Mouse (Mus musculus) adrenal gland, postnatal 36 days (tissue): Measurements from ENCODE around the gene Syn3. TPM values are rescaled to one million over a fixed set of nuclear protein-coding genes. Genes with fewer than 3 reads are reported as not detected.
A peak's percentile ranks its signal among the peaks of the same experiment; 100 is the strongest.

Experiments
- DNase-seq, 2 experiments: peaks; one replicate each; pipeline ENCODE4 v3.0.0; 2021; ENCODE audit warnings: mixed read lengths in 1 of 2
- total RNA-seq, 2 experiments: library from RNA; stranded (reverse); gene quantifications; 2 replicates each; pipeline ENCODE4 v1.2.3; 2021

Gene Syn3
- total RNA-seq, 2 experiments from 2014 or later = 1.5 to 2.5 TPM

DNA sequence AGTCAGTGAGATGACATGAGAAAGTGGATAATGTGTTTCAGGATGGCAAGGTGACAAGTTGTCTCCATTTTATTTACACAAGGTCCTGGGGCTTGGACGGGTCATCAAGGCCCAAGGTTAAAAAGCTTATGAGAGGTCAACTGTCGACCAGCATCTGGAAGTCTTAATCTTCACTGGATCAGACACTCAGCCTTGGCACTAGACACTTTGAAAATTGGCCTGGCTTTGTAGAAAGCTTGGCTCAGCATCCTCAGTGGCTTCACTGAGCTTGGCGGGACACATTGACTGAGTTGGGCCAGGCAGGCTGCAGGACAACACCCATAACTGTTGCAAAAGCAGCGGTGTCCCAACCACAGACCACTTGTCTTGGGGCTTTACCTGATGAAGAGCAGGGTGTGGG lies 286.6 kb downstream of the Syn3 start:
- no peak for DNase-seq

DNA sequence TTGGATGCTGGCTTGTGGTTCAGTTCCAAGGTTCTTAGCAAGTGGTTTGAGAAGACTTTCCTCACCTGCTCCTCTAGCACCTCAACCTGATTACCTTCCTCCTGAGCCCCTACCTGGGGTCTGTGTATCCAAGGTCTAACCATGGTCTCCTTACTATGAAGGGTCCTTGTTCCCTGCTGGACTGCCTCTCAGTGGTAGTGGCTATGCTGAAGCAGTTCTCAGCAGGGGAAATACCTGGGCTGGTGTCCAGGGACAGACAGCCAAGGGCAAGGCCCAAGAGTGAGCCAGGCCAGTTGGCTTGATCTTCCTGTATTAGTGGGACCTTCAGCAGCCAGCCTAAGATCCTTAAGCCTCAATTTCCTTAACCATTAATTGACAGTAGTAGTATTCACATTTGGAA lies 294.8 kb downstream of the Syn3 start:
- DNase-seq = peak; percentile 50 to 63

DNA sequence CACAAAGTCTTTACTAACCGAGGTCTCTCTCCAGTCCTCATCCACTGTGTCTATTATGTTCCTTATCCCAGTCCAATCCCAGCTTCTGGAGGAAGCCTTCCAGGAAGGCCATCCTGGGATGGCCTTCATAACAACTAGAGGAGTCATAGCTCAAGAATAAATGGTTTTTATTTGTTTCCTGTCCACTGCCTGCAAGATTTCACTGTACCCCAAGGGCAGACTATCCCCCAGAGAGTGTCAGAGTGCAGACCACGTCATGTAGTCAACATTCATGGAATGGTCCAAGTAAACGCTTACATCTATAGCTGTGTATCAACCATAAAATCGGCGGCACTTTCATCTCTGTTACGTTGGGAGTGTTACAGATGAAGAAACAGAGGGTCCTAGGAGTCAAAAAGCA lies 295.5 kb downstream of the Syn3 start:
- no peak for DNase-seq

DNA sequence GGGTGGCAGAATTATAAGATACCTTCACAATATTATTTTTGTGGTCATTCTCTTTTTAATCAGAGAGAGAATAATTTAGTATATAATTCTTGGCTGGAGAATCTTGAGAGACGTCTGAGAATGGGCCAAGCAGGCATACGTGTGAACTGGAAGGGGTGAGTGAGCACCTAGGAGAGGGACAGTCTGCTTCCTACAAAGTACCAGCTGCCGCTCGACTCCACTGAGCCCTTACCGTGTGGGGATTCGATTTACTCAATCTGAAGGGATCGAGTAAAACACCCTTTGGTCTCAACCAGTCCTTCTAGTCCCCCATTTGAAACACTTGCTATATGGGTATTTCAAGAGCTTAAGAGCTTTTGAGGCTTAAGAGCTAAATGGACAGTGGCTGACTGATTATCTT lies 296.9 kb downstream of the Syn3 start:
- DNase-seq = no peak

DNA sequence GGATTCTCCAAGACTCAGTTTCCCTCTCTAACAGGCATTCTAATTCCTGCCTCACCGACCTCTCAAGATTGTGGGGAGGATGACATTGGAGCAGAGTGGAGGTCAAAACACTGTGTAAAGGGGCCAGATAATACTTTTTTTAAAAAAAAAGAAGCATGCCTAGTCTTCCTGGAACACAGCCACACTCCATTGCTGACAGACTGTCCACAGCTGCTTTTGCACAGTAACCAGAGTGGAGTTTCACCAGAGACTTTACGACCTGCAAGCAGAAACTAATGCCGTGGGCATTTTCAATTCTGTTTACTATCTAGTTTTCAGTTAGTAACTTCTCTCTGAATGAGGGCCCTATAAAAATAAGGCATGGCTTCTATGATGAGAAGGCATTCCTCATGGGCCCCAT lies 297.7 kb downstream of the Syn3 start:
- no peak for DNase-seq

DNA sequence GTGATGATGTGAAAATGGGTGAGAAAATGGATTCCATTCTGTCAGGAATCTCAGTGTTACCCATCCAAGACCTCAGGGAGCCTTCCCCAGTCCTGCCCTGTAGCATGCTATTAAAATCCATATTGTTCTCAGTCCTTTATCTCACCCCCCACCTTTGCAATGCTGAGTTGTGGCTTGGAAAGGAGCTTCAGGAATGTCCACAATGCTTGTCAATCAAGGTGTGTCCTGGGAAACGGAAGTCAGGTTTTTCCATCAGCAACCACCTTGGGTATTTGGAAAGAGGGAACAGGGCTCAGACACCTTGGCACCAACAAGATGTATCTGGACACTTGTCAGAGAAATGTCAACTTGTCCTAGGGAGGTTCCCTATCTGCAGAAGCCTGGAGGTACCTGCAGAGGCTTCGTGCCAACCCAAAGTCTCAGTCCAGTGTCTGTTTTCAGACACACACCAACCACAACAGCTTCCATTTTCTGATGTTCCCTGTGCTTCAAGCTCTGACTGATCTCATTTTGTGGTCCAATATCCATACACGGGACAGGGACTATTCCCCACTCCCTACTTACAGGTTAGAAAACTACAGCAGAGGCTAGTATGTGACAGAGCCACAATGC lies 302.2 kb downstream of the Syn3 start:
- no peak for DNase-seq

DNA sequence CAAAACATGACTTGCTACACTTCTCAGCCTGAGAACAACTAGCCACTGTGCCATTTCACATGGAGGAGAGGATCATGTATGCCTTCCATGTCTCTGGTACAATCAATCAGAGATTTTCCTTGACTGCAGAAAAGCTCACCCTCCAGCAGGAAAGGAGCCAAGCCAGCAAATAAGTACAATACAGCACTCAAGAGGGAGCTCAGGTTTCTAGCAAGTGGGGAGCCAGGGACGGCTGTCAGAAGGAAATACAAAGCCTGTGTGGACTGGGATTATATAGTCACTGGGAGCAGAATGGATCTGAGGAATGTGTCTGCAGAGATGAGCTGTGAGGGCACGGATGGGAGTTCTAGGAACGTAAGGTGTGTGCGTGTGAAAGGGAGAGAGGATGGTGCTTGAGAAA lies 304.0 kb downstream of the Syn3 start:
- DNase-seq = no peak

DNA sequence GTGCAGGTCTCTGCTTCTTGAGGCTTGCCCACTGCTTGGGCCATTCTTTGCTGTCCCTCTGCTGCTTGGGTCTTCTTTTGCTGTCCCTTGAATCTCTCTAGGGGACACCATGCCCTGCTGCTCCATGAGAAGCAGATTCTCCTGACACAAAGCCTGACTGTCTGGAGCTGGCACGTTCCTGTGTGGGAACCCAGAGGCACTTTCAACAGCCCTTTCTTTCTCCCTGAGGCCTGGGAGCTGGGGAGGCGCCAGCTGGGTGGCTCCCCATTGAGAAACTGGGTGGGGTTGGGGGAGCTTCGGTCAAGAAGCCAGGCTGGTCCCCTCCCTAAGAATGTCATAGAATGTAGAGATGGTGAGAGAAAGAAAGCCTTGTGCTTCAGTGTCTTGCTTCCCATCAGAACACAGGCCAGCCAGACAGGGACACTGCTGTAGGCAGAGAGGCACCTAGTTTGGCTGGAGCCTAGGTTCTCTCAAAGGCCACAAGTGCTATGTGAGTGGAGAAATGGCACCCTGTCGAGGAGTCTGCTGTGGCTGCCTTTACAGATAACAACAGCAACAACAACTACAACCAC lies 304.7 kb downstream of the Syn3 start:
- no peak for DNase-seq

DNA sequence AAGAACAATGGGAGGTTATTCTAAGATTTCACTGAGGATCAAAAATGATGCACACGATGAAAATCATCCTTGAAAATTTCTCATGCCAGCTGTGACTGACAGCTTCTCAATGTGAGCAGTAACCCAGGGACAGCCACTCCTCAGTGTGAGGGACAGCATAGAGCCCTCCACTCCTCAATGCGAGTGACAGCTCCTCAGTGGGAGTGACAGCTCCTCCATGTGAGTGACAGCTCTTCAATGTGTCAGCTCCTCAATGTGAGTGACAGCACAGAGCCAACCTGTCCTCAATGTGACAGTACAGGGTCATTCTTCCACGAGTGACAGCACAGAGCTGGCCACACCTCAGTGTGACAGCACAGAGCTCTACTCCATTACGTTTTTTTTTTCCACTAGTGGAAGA lies 310.1 kb downstream of the Syn3 start:
- no peak for DNase-seq

DNA sequence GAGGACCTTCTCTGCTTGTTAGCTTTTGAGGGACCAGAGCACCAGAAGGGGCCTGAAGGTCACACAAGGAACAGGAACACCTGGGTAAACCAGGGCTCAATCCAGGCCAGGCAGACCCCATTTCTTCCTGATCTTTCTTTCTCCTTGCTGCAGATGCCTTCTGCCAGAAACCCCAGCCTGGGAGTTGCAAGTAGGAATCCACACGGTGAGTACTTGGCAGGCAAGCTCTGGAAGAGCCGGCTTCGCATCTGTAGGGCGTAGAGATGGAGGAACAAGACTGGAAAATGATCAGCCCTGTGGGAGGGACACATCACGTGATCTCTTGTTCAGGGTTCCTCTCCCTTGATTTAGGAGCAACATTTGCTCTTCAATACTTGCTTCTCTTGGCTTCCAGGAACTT lies 310.8 kb downstream of the Syn3 start:
- no peak for DNase-seq

DNA sequence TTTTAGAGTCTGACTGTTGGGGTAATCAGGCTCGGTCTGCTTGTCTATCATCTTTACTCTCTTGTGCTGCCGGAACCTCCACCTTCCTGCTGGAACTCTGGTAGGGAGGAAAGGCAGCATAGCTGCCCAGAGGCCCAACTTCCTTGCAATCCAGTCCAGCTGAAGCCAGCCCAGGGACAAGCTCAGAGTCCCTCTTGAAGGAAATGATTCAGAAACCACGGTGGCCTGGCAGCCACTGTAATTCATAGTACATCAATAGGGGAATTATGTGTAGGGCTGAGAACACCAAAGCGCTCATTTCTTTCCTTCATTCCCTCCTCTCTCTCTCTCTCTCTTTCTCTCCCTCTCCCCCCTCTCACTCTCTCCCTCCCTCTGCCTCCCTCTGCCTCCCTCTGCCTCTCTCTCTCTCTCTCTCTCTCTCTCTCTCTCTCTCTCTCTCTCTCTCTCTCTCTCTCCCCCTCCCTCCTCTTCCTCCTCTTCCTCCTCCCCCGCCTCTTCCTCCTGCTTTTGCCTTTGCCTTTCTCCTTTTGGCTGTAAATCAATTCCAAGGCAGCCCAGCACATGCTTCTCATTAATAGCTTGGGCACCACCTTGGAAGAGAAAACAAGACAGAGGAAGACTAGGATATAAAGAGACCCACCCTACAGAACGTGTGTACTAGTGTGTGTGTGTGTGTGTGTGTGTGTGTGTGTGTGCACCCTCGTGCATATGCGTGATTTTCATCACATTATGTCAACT lies 315.4 kb downstream of the Syn3 start:
- peak in 1 of 2 experiments; percentile 38 for DNase-seq

DNA sequence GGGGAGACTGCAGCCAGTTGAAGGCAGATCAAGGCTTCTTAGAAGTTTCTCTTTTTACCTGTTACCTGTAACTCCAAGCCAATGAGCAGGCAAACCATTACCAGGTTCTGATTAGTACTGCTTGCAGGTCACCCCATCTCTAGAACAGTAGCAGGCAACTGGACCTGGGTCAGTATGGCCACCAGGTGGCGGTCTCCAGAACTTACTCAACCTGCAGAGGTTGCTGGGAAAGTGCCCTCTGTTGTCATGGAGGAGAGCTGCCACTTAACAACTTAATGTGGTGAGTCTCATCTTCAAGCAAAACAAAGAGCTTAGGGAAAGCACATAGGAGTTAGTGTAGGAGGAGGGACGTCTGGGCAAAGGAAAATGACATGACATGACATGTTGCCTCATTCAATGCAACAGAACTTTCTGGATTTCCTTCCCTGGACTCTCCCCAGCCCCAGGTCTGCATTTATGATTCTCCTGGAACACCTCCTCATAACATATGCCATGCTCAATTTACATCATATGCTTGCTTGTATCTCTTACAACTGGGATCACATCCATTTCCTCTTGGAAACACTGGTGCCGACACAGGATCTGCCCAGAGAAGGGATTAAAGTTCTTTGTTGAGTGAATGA lies 316.4 kb downstream of the Syn3 start:
- DNase-seq = peak; percentile 82 to 87

DNA sequence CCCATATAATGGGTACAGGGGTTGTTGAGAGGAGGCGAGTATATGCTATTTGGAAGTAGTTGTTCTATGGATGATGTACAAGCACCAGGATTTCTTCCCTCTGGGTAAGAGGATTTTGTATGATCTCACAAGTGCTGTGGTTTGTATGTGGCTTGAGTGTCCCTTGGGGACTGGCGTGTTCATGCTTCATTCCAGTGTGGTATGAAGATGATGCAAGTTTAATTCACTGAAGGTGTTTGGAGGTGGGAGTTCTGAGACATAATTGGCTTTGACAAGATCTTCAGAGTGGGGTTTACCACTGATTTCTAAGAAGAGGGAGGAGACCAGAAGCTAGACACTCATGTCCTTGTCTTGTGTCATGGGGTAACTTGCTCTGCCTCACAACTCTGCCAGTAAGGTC lies 322.3 kb downstream of the Syn3 start:
- no peak for DNase-seq

DNA sequence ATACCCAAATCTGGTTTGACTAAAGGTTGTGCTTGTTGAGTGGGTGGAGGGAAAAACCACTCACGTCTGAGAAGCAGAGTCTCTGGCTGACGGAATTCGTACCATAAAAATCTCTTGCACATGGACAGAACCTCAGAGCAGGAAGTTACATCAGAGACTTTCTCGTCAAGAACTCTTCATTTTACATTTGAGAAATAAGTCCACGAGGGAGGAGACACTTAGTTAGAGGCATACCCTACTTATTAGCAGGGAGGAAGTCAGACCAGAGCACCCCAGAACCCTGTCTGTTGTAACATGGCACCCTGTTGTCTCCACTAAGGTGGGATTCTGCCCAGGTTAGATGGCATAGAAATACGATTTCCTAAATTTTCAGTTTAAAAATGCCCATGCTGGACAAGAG lies 324.7 kb downstream of the Syn3 start:
- DNase-seq = no peak

DNA sequence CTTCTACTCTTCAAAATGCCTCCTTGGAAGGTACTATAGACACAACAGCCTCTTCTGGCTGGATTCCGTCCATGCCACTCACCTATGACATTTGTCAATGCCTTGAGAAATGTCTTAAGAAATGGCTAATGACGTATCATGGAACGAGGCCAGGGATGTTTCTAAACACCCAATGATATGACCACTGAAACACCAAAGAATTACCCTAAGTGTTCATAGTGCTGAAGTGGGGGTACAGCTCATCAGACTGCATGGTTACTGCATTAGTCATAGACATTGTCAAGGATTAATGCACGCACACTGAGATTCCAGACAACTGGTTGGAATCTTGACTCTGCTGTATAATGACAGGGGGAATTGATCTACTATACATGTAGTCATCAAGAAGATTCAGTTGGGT lies 325.4 kb downstream of the Syn3 start:
- no peak for DNase-seq

DNA sequence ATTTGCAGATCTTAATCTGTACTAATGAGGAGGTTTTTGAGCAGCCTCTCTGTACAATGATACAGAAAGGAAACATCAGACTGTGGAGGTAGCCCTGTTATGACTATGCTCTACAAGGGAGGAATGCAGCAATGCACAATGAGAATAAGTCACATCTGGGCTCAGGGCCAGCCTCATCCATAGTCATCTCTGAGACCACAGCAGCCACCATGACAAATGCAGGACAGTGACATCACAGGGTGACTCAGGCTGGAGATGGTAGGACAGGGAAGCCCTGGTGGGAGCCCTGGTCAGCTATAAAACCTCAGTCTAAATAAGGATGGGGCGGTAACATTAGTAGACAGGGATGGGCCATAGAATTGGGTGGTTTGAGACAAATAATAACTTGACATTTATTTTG lies 327.4 kb downstream of the Syn3 start:
- DNase-seq = peak; percentile 67 to 78

DNA sequence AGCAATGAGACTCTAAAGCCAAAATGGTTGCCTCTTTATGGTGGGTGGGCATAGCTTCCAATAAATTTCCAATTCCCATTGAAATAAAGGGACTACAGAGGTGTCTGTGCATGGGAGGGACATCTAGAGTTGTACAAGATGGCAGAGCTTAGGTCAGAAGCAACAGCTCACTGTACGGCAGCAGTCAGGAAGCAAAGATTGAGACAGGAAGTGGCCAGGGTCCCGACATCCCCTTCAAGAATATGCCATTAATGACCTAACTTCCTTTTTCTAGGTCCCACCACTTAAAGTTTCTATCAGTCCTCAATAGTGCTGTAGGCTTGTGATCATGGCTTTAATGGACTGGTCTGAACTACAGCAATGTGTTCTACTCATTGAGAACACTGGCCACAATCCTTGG lies 330.6 kb downstream of the Syn3 start:
- DNase-seq = no peak

DNA sequence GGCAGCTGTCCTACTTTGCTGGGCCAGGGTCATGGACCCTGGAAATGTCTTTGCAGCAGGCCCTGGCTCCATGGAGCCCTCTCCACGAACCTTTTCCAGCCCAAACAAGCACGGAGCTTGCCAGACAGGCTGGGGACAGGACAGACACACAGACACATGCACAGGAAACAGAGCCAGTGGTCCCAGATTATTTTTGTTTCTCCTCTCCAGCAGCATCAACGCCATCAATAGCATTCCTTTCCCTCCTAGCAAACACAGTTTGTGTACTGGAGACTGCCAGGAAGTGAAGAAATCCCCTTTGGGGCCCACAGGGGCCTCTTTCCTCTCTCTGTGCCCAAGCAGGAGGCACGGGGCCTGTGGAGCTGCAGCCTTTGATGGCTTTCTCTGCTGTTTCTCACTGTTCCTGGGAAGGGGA lies 331.8 kb downstream of the Syn3 start:
- DNase-seq = peak in 1 of 2 experiments; percentile 16

DNA sequence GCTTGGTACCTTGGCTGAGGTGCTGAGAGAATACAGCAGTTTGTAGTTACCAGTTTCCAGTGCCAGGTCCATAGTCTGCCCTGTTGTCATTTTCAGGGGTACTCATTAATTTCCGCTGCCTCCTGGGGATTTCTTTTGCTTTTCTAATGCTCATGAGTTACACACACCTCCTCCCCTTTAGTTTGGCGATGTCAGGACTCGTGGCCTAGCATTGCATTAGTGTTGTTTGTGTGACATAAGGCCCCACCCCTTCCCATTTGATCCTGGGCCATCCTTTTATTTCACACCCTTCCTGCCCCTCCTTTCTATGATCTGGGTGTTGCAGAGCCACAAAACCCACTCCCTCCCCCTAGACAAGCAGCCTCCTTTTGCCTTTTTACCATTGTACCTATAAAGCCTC lies 334.6 kb downstream of the Syn3 start:
- no peak for DNase-seq

DNA sequence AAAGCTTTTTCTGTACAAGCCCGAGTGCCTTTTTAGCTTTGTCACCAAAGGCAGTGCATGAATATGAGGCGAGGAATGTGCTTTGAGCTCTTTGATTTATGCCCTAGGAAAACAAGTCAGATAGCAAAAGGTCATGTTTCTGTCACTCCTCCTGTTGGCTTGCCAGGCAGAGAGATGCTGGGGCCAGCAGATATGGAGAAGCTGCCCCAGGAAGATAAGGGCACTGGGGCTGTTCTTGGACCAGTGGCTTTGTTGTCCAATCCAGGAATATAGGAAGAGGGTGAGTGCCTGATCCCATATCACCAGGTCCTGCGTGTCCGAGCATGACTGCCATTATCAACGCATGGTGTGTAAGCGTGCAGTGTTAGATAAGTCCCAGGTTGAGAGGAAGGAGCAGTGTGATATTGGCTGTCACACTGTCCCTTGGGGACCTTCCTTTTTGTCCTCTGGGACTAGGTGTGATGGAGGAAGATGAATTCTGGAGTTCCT lies 336.9 kb downstream of the Syn3 start:
- peak; percentile 64 to 65 for DNase-seq

DNA sequence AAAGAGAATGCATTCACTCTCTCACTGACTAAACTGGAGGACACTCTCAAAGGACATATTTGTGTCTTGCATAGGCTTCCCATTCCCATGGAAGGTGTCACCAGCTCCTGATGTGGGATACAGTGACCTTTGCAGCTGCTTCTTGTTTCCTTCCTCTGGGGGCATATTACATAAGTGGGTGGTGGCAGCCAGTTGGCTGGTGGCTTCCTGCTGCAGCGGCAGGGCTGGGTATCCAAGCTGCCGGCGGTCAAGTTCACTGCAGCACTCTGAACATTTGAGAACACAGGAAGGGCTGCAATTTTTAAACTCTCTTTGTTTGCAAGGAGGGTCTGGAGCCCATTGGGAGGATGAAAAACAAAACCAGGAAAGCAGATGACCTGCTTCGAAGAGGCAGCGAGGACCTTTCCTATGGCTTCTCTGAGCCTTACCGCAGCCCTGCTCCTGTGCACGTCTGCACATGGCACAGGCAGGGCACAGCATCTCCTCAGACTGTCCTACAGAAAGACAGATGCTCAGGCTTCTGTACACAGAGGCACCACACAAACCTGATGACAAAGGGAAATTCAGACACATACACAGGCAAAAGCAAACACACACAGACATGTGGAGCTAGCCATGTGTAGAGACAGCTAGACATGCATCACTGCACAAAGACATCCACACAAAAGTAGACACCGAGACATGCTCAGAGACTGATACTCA lies 340.3 kb downstream of the Syn3 start:
- DNase-seq = peak; percentile 30 to 46

DNA sequence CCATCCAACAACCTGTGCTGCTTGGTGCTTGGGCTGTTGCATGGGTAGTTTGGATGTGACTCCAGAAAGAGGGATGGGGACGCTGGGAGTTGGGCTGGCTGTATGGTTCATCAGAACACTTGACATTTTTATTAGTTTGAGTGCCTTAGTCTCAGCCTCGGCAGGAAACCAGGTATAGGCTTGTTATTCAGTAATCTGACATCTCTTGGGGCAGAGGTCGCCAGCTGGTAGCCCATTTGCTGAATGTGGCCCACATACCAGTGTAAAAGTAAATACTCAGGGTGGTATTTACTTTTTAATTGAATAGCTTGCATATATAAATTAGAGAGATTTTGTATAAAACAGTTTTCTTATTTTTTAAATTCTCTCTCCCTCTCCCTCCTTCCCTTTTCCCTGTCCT lies 343.4 kb downstream of the Syn3 start:
- DNase-seq = no peak

DNA sequence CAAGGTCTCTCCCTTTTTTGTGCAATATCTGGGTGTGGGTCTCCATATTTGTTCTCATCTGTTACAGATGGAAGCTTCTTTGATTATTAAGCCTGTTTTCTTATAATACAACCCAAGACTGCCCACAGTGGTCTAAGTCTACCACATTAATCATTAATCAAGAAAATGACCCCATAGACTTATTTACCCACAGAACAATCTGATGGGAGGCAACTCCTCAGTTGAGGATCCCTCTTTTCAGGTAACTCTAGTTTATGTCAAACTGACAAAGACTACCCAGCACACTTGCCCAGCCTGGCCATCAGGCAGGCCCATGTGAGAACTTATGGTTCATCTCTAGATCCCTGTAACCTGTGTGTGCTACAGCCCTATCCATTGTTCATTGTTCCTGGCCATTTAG lies 345.5 kb downstream of the Syn3 start:
- no peak for DNase-seq
